26 mouse cellular contexts compared by ENCODE assay signal in the genomic region with DNA sequence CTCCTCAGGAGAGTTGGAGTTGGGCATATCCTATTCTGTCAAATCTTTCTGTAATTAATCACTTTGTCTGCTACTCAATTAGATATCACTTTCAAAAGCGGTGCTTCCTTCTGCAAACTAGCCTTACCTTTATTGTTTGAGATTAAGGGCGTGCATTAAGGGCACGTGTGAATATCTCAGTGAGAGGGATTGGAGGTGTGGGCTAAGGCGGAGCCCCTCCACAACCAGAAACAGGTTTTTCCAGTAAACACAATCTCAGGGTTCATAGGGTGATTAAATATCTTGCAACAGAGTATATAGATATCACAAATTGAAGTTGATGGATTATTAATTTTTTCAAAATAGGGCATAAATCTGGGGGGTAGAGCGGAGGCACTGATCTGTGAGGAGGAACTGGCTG.
DNase-seq lines count a peak whose midpoint lies in the region; ATAC-seq and TF ChIP-seq lines count a peak whose summit lies in the region.
"Had no signal": no experiment of that assay in that cellular context is flagged by ENCODE, and none has a peak within 500 bp of the region (broad histone marks: within the 10 kb centered on the region; RNA-seq: fewer than 3 reads in every experiment).

No protein-coding gene starts in this region.

- 68% methylated on average over 5 of the region's 5 CpGs for WGBS in embryonic facial prominence, embryonic 14.5 days
- 86% methylated on average over 5 of the region's 5 CpGs for WGBS in embryonic facial prominence, embryonic 10.5 days
- WGBS in intestine, embryonic 15.5 days: 63% methylated on average over 5 of the region's 5 CpGs
- 56% methylated on average over 5 of the region's 5 CpGs for WGBS in intestine, postnatal 0 days
- 59% methylated on average over 5 of the region's 5 CpGs for WGBS in stomach, embryonic 15.5 days
- WGBS in stomach, postnatal 0 days: 55% methylated on average over 5 of the region's 5 CpGs

- 0 out of 2 replicates have a peak, but pooled peaks cover under 1% of the 10 kb centered on the region for H3K9me3 ChIP-seq in embryonic facial prominence, embryonic 14.5 days (ENCODE audit: control insufficient read depth, low read length)
- peaks cover 2% of the 10 kb centered on the region; the same call in 1 of the 2 replicates for H3K9me3 ChIP-seq in embryonic facial prominence, embryonic 10.5 days
- no peaks in the 10 kb centered on the region for H3K9me3 ChIP-seq in intestine, embryonic 15.5 days
- no peaks in the 10 kb centered on the region for H3K9me3 ChIP-seq in intestine, postnatal 0 days (ENCODE audit: control insufficient read depth)
- H3K9me3 ChIP-seq in stomach, embryonic 15.5 days: no peaks in the 10 kb centered on the region
- no peaks in the 10 kb centered on the region for H3K9me3 ChIP-seq in stomach, postnatal 0 days (ENCODE audit: control insufficient read depth, low read length)
- H3K9me3 ChIP-seq: embryonic facial prominence, embryonic 13.5 days; forebrain, embryonic 13.5 days; forebrain, embryonic 15.5 days had no signal

- H3K4me3 ChIP-seq in embryonic facial prominence, embryonic 14.5 days (ENCODE audit: low read depth, low read length): no peak overlapping the region
- H3K4me3 ChIP-seq in embryonic facial prominence, embryonic 10.5 days: no peak overlapping the region
- no peak overlapping the region for H3K4me3 ChIP-seq in intestine, embryonic 15.5 days (replicated peaks)
- H3K4me3 ChIP-seq in intestine, postnatal 0 days (ENCODE audit: low read depth, low read length): no peak overlapping the region
- H3K4me3 ChIP-seq in stomach, embryonic 15.5 days (replicated peaks): no peak overlapping the region
- H3K4me3 ChIP-seq in stomach, postnatal 0 days (ENCODE audit: low read depth, low read length): no peak overlapping the region
- H3K4me3 ChIP-seq: embryonic facial prominence, embryonic 13.5 days; forebrain, embryonic 13.5 days; forebrain, embryonic 15.5 days had no signal

- H3K4me1 ChIP-seq in embryonic facial prominence, embryonic 14.5 days (ENCODE audit: control insufficient read depth, insufficient read depth, low read length): no peaks in the 10 kb centered on the region
- no peaks in the 10 kb centered on the region for H3K4me1 ChIP-seq in embryonic facial prominence, embryonic 10.5 days
- no peaks in the 10 kb centered on the region for H3K4me1 ChIP-seq in intestine, embryonic 15.5 days (replicated peaks)
- no peaks in the 10 kb centered on the region for H3K4me1 ChIP-seq in intestine, postnatal 0 days (replicated peaks; ENCODE audit: control insufficient read depth, insufficient read depth, low read length)
- H3K4me1 ChIP-seq in stomach, embryonic 15.5 days: no peaks in the 10 kb centered on the region
- H3K4me1 ChIP-seq in stomach, postnatal 0 days (replicated peaks; ENCODE audit: control insufficient read depth, insufficient read depth): no peaks in the 10 kb centered on the region
- H3K4me1 ChIP-seq: embryonic facial prominence, embryonic 13.5 days; forebrain, embryonic 13.5 days; forebrain, embryonic 15.5 days had no signal

- H3K36me3 ChIP-seq in embryonic facial prominence, embryonic 14.5 days (ENCODE audit: control insufficient read depth, insufficient read depth, low read length): no peaks in the 10 kb centered on the region
- H3K36me3 ChIP-seq in embryonic facial prominence, embryonic 10.5 days (replicated peaks): no peaks in the 10 kb centered on the region
- H3K36me3 ChIP-seq in intestine, embryonic 15.5 days: no peaks in the 10 kb centered on the region
- no peaks in the 10 kb centered on the region for H3K36me3 ChIP-seq in intestine, postnatal 0 days (ENCODE audit: control insufficient read depth, insufficient read depth)
- H3K36me3 ChIP-seq in stomach, embryonic 15.5 days: no peaks in the 10 kb centered on the region
- no peaks in the 10 kb centered on the region for H3K36me3 ChIP-seq in stomach, postnatal 0 days (ENCODE audit: control insufficient read depth, insufficient read depth, low read length)
- H3K36me3 ChIP-seq: embryonic facial prominence, embryonic 13.5 days; forebrain, embryonic 15.5 days; G1E had no signal

- DNase-seq in embryonic facial prominence, embryonic 14.5 days (ENCODE audit: low spot score): no peak
- DNase-seq in embryonic facial prominence, embryonic 10.5 days (ENCODE audit: low spot score): no peak
- DNase-seq in stomach, postnatal 0 days (ENCODE audit: low spot score): no peak
- no peak for DNase-seq in spleen, postnatal 10 days (ENCODE audit: low spot score in 2 of 2)
- DNase-seq in heart, postnatal 25 days (ENCODE audit: low spot score): no peak
- DNase-seq: adrenal gland, adult 2 months; adrenal gland, postnatal 10 days; adrenal gland, postnatal 25 days; B cell, adult 2 months; cerebellum, adult 11 months; cerebellum, adult 18-20 months; cerebellum, adult 8-10 months; cerebellum, adult 9-11 months; cerebellum, postnatal 14 days; forebrain, postnatal 0 days had no signal

- no peak for TF ChIP-seq CTCF in intestine, postnatal 0 days (IDR thresholded peaks at IDR 0.05; ENCODE audit: low read depth)
- TF ChIP-seq CTCF in stomach, postnatal 0 days (IDR thresholded peaks at IDR 0.05; ENCODE audit: low read depth): no peak

- ATAC-seq in embryonic facial prominence, embryonic 14.5 days (ENCODE audit: low read depth): 0 out of 2 replicates have a peak, but pooled peaks have one; percentile 53
- ATAC-seq in intestine, embryonic 15.5 days: peak; percentile 79
- no peak for ATAC-seq in intestine, postnatal 0 days
- ATAC-seq in stomach, embryonic 15.5 days (ENCODE audit: insufficient read depth, low FRiP score, low read depth): peak; percentile 78
- ATAC-seq in stomach, postnatal 0 days (ENCODE audit: low FRiP score, low TSS enrichment): 0 out of 2 replicates have a peak, but pooled peaks have one; percentile 54
- ATAC-seq: activated CD4-positive, CD25-positive, alpha-beta regulatory T cell, adult 4 months; CD4-positive, CD25-positive, alpha-beta regulatory T cell, adult 4 months; forebrain, embryonic 13.5 days; forebrain, embryonic 15.5 days; forebrain, postnatal 0 days; Patski had no signal

- no peak for TF ChIP-seq EP300 in stomach, postnatal 0 days (optimal IDR thresholded peaks at IDR 0.05)

- intact Hi-C loops in heart, postnatal 25 days (cut with DNase I): no loop called here

- H3K27ac ChIP-seq in embryonic facial prominence, embryonic 14.5 days (replicated peaks; ENCODE audit: low read depth, low read length): no peak overlapping the region
- no peak overlapping the region for H3K27ac ChIP-seq in embryonic facial prominence, embryonic 10.5 days (replicated peaks)
- no peak overlapping the region for H3K27ac ChIP-seq in intestine, embryonic 15.5 days
- H3K27ac ChIP-seq in intestine, postnatal 0 days (ENCODE audit: low read depth, low read length): no peak overlapping the region
- H3K27ac ChIP-seq in stomach, embryonic 15.5 days: no peak overlapping the region
- H3K27ac ChIP-seq in stomach, postnatal 0 days (replicated peaks): no peak overlapping the region
- H3K27ac ChIP-seq: embryonic facial prominence, embryonic 13.5 days; forebrain, embryonic 13.5 days; forebrain, embryonic 15.5 days had no signal

- no peak overlapping the region for H3K9ac ChIP-seq in embryonic facial prominence, embryonic 14.5 days (ENCODE audit: low read depth, low read length)
- H3K9ac ChIP-seq in intestine, embryonic 15.5 days: no peak overlapping the region
- no peak overlapping the region for H3K9ac ChIP-seq in intestine, postnatal 0 days (ENCODE audit: low read depth, low read length)
- no peak overlapping the region for H3K9ac ChIP-seq in stomach, embryonic 15.5 days
- H3K9ac ChIP-seq in stomach, postnatal 0 days (ENCODE audit: low read length): no peak overlapping the region
- H3K9ac ChIP-seq: embryonic facial prominence, embryonic 13.5 days; forebrain, embryonic 13.5 days; forebrain, embryonic 15.5 days; forebrain, postnatal 0 days had no signal

- H3K4me2 ChIP-seq in embryonic facial prominence, embryonic 14.5 days (ENCODE audit: low read depth, low read length): no peak overlapping the region
- H3K4me2 ChIP-seq in intestine, embryonic 15.5 days (replicated peaks): no peak overlapping the region
- H3K4me2 ChIP-seq in intestine, postnatal 0 days (replicated peaks; ENCODE audit: low read depth): no peak overlapping the region
- no peak overlapping the region for H3K4me2 ChIP-seq in stomach, embryonic 15.5 days
- no peak overlapping the region for H3K4me2 ChIP-seq in stomach, postnatal 0 days (replicated peaks; ENCODE audit: low read depth)
- H3K4me2 ChIP-seq: embryonic facial prominence, embryonic 13.5 days; forebrain, embryonic 13.5 days; forebrain, embryonic 15.5 days had no signal

- H3K27me3 ChIP-seq in embryonic facial prominence, embryonic 14.5 days (replicated peaks; ENCODE audit: control insufficient read depth, insufficient read depth, low read length): no peaks in the 10 kb centered on the region
- H3K27me3 ChIP-seq in embryonic facial prominence, embryonic 10.5 days (replicated peaks; ENCODE audit: low read depth, poor library complexity, severe bottlenecking): no peaks in the 10 kb centered on the region
- no peaks in the 10 kb centered on the region for H3K27me3 ChIP-seq in intestine, embryonic 15.5 days (replicated peaks)
- no peaks in the 10 kb centered on the region for H3K27me3 ChIP-seq in intestine, postnatal 0 days (replicated peaks; ENCODE audit: control insufficient read depth, insufficient read depth, low read length)
- H3K27me3 ChIP-seq in stomach, embryonic 15.5 days (replicated peaks): no peaks in the 10 kb centered on the region
- H3K27me3 ChIP-seq in stomach, postnatal 0 days (ENCODE audit: control insufficient read depth, insufficient read depth, low read length): no peaks in the 10 kb centered on the region
- H3K27me3 ChIP-seq: CH12.LX; embryonic facial prominence, embryonic 13.5 days; forebrain, embryonic 13.5 days; forebrain, embryonic 15.5 days had no signal
